Mouse (Mus musculus): Measurements from ENCODE around the gene Dnah8.

The Dnah8 gene

DNA sequence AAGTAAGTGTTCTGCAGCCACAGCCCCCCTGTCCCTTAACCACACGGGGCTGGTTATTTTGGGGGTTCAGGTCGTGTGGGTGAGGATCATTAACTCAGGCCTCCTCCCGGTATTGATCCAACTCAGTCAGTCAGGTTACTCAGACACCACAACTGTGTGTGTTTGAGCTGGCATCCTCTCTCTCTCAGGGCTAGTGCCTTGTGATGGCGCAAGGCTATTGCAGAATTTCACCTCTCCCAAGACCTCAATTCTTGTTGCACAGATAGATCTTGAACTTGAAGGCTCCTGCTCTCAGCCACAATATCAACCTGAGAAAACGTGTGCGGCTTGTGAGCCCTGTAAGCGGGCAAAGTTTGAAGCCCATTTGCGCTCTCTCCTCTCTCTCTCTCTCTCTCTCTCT is 38.0 kb downstream of the Dnah8 start:
- DNase-seq (ENCODE audit: low spot score in 2 of 2) = no peak

DNA sequence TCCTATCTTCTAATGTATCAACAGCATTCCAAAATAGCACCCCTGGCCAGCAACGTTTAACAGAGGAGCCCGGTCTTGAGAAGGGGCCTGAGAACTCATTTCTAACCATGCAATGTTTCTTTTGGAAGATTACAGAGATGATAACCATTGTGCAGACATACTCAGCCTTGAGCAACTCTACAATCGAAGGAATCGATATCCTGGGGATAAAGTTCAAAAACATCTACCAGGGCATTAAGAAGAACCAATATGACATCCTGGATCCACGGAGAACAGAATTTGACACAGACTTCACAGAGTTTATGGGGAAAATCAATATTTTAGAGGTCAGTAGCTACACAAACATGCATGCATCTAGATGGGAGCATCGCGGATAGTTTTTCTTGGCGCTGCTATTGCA is 39.0 kb downstream of the Dnah8 start:
- DNase-seq (ENCODE audit: low spot score in 2 of 2) = no peak

DNA sequence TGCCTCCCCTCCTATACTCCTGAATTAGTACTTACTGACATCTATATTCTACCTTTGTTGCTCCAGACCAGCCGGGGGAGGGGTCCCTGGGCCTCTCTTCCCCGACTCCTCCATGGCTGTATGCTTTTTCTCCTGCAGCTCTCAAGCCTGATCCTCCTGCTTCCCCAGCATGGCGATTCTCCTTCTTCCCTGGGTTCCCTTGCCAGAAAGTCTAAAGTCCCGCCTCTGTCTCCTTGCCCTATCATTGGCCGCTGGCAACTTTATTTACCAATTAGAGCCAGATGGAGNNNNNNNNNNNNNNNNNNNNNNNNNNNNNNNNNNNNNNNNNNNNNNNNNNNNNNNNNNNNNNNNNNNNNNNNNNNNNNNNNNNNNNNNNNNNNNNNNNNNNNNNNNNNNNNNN is 40.7 kb downstream of the Dnah8 start:
- DNase-seq (ENCODE audit: low spot score in 2 of 2) = no peak

DNA sequence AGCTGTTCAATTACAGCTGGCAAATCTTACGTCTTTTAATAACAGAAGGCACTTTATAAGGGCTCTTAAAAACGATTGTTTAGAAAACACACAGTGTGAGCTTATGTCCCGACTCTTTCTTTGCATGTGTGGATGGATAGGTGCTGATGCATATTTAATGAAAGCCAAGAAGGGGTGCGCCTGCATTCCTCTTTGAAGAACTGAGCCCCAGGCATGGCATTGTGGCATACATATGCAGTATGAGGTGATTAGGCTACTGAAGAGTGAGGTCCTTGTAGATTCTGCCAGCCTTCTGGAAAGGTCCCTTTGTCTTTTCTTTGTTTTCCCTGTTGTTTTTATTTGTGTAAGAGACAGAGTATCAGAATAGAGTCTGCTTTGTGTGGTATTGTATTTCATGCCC is 48.4 kb downstream of the Dnah8 start:
- DNase-seq (ENCODE audit: low spot score in 2 of 2) = no peak

DNA sequence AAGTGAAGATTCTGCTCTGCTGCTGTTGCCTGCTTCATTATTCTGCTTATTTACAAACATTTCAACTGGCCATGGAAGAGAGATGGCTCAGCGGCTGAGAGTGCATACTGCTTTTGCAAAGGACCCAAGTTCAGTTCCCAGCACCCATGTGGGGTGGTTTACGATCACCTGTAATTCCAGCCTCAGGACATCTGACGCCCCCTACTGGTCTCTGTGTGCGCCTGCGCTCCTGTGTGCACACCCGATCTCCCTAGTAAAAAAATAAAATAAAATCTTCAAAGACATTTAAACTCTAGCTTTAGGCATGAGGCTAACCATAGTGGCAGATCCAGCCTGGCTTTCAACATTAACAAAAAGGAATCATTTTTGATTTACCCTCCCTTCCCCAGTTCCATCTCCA is 48.9 kb downstream of the Dnah8 start:
- no peak for DNase-seq (ENCODE audit: low spot score in 2 of 2)

DNA sequence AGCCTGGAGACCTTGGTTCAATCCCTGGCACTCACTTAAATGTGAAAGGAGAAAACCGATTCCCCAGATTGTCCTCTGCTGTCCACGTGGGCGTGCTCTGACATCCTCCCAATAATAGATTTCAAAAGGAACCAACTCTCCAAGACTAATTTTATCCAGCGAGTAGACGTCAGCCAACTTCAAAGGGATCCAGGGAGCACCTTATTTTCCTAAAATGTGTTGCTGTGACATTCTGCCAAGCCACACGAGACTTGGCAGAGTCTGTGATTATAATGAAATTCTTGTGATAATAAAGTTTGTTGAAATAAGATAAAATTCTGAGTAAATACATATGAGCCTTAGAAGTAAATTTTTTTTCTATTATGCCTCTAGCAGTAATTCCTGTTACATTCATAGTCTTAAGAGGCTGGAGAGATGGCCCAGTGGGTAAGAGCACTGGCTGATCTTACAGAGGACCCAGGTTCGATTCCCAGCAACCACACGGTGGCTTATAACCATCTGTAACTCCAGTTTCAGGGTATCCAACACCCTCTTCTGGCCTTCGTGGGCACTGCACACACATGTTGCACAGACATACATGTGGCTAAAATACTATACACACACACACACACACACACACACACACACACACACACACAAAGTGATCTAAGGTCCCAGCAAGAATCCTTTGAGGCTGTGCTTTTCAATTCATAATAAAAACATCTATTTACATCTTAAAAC is 51.0 kb downstream of the Dnah8 start:
- no peak for DNase-seq (ENCODE audit: low spot score in 2 of 2)

DNA sequence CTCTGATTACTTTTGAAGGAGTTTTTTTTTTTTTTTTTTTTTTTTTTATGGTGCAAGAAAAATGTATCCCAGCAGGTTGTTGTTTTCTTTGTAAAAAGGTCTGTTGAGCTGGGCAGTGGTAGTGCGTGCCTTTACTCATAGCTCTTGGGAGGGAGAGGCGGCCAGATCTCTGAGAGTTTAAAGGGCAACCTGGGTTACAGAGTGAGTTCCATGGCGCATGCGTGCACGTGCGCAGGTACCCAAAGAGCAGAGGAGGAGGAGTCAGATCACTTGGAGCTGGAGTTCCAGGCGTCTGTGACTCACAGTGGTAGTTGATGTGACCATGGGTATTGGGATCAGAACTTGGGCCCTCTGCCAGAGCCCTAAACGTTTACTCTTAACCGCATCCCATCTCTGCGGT is 54.4 kb downstream of the Dnah8 start:
- DNase-seq (ENCODE audit: low spot score in 2 of 2) = no peak

DNA sequence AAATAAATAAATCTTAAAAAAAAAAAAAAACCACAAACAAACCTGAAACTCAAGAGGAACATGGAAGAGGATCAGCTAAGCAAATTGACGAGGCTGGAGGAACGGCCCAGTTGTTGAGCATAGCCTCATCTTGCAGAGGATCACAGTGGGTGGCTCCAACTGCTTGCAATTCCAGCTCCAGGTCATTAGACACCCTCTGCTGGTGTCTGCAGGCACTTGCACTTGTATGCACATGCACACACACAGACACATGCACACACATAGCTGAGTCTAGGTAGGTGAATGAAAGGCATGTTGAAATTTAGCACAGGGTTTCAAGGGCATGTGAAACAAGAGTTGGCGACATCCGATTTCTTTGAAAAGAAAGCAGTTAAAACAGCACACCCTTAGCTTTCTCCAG is 55.5 kb downstream of the Dnah8 start:
- no peak for DNase-seq (ENCODE audit: low spot score in 2 of 2)

DNA sequence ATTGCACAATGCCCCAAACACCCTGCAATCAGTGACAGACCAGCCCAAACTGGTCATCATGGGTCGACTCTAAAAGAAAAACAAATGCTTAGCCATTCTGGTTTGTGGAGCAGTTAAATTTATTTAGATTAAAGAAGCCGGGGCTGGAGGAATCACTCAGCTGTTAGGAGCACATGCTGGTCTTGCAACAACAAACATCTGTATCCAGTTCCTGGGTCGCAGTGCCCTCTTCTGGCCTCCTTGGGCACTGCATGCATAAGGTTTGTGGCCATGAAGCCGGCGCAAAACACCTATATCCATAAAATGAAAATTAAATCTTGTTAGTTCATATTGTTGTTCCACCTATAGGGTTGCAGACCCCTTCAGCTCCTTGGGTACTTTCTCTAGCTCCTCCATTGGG is 57.5 kb downstream of the Dnah8 start:
- DNase-seq (ENCODE audit: low spot score in 2 of 2) = peak; percentile 41 to 79

DNA sequence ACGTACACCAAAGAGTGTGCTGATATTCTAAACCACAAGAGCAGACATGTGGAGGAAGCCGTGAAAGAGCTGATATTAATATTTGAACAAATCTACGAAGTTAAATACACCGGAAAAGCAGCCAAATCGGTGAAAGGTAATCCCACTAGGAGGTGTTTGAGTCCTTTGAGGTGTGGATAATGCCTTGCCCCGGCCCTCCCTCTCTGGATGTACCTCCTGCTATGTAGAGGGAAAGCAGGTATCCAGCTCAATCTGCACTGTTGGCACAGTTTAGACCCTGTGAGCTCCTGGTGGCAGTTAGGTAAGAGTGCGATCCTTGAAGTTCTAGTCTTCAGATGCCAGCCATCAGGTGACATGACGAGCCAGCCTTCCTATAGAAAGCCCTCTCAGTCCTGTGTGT is 66.0 kb downstream of the Dnah8 start:
- DNase-seq (ENCODE audit: low spot score in 2 of 2) = no peak

DNA sequence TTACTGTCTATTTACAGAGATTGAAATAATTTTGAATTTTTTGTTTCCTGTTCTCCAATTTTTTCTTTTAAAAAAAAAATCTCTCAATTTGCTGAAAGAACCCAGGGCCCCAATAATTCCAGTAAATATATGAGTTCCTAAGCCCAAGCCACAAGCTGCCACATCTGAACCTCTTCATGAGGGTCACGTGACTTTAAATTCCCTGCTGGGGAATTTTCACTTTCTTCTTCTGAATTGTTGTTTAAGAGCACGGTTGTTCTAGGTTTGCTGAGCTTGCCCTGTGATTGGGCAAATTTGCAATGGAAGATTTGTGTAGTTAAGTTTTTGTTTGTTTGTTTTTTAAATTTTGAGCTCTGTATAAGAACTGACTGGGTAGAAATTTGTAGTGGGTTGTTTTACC is 67.3 kb downstream of the Dnah8 start:
- no peak for DNase-seq (ENCODE audit: low spot score in 2 of 2)

DNA sequence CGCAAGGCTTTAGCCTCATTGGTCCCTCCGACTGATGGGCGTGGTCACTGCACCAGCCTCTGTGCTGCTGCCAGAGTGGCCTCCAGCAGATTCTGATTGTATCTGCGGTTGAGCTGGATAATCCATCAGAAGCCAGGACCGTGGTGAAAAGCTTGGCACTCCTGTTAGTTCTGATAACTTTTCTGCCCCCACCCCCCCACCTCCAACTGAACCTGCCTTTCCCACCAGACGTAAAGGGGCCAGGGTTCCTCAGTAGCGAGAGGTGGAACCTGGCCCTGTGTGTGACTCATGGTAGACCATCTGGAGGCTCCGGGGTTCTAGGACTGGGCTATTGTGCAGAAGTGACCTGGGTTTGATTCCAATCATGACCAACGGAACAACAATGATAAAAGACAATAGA is 70.1 kb downstream of the Dnah8 start:
- no peak for DNase-seq (ENCODE audit: low spot score in 2 of 2)

DNA sequence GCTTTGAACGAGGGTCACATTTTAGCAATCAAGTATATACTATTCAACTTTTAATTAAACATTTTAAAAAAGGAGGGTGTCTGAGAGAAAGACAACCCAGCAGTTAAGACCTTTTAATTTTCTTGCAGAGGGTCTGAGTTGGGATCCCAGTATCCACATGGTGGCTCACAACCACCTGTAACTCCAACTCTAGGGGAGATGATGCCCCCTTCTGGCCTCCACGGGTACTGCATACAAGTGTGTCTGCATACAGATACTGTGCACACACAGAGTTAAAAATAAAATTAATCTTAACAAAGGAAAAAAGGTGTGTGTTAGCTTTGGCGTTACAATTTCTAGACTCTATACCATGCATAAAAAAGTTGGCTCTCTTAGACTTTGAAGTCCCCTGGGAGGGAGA is 90.6 kb downstream of the Dnah8 start:
- DNase-seq (ENCODE audit: low spot score in 2 of 2) = peak in 1 of 2 experiments; percentile 44

DNA sequence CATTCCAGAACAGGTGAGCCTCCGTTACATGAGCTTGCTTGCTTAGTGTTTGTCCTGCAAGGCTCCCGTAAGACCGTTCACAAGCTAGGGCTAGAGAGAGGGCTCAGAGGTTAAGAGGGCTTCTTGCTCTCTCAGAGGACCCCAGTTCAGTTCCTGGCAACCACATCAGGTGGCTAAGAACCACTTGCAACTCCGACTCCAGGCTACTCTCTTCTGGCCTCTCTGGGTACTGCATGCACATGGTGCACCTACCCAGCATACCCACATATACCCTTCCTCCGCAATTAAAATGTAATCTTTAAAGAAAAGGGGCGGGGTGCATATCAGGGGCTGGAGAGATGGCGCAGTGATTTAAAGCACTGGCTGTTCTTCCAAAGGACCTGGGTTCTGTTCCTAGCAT is 94.0 kb downstream of the Dnah8 start:
- DNase-seq (ENCODE audit: low spot score in 2 of 2) = no peak

DNA sequence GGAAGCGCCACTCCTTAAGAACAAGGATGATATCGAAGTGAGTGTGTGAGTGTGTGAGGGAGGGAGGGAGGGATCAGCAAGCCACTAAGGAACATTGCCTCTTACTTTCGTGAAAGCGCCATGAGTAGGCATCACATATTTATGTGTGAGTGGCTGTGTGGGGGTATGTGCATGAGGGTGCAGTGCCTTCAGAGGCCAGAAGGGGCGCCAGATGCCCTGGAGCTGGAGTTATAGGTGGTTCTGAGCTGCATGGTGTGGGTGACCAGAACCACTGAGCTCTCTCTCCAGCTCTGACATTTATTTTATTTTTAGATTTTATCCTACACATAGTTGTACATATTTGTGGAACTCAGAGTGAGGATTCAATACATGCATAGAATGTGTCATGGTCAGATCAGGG is 94.9 kb downstream of the Dnah8 start:
- DNase-seq (ENCODE audit: low spot score in 2 of 2) = no peak

DNA sequence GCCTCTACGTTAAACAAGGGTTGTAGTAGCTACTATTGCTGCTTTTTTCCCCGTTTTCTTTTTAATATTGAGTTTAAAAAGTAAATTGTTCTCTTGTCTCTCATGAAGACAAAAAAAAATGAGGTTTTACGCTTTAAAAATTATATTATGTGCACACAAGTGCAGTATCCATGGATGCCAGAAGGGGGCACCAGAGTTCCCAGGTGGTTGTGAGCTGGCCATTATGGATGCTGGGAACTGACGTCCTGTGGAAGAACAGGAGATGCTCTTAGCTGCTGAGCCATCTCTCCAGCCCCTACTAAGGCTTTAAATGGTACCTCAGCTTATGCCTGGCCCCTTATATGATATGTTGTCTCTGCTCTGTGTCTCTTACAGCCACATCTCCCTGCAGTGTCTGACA is 103.6 kb downstream of the Dnah8 start:
- peak in 1 of 2 experiments; percentile 19 for DNase-seq (ENCODE audit: low spot score in 2 of 2)

DNA sequence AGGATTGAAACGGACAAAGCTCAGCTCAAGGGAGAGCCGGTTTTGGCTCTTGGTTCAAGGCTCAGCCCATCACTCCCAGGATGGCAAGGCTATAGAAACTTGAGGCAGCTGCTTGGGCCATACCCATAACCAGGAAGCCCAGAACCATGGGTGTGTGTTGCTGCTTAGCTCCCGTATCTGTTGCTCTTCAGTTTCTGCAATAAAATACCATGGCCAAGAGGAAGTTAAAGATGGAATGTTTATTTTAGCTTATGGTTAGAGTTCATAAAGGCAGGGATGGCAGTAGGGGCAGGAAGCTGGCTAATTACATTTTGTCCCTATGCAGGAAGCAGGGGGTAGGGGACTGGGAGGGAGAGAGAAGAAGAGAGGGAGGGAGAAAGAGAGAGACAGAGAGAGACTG is 108.6 kb downstream of the Dnah8 start:
- no peak for DNase-seq (ENCODE audit: low spot score in 2 of 2)

DNA sequence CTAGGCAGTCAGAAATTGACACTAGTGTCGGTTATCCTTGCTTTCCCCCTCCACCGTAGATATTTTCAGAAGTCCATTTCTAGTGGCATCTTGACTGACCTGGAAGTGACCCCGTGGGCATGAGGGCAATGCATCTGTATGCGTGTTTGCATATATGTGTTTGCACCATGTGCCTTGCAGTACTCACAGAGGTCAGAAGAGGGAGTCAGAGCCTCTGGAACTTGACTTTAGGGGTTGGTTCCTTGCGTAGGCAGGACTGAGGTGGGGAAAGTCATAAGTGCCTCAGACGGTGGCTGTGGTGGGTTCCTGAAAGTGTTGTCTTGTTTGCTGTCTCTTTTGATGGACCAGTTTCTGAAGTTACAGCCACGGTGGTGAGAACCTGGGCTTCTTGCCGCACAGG is 110.6 kb downstream of the Dnah8 start:
- no peak for DNase-seq (ENCODE audit: low spot score in 2 of 2)

DNA sequence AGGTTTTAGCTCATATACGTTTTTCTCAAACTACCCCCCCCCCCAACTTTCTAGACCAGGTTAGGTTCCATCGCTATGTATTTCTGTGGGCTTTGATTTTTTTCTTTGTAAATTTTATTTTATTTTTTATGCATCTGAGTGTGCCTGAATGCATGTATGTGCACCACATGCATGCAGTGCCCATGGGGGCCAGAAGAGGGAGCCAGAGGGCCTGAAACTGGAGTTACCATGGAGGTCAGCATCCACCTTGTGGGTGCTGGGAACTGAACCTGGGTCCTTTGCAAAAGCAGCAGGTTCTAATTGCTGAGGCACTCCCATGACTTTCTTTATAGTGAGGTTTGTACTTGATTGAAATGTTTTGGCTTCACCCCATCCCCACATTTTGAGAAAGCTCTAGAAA is 111.3 kb downstream of the Dnah8 start:
- no peak for DNase-seq (ENCODE audit: low spot score in 2 of 2)

DNA sequence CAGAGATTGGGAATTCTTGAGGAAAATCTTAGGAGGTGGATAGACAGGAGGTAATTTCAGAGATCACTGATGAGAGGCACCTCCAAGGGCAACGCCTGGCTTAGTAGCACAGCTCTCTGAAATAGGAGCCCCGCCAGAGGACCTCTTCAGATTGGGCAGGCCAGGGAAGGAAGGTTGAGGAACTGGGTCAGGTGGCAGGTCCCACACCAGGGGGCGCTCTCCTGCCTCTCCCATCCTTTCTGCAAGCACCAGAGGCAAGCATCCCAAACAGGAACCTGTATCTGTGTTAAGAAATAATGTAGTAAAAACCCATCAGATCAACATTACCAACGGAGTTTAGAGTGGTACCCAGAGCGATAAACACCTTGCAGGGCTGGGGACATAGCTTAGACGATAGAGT is 113.6 kb downstream of the Dnah8 start:
- DNase-seq (ENCODE audit: low spot score in 2 of 2) = peak in 1 of 2 experiments; percentile 66

DNA sequence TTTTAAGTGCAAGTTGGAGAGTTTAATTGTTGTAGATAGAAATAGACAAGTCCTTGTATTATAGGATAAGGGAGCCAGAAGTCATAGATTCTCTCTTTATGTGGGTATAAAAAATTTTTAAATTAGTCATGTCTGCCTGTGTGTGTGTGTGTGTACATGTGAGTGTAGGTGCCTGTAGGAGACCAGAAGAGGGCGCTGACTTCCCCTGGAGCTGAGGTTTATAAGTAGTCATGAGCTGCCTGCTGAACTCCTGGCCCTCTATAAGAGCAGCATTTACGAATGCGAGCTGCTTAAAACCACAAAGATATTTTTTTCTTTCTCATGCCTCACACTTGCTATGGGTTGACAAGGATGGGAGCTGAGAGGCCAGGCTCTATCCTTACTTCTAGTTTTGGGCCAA is 115.6 kb downstream of the Dnah8 start:
- DNase-seq (ENCODE audit: low spot score in 2 of 2) = no peak

DNA sequence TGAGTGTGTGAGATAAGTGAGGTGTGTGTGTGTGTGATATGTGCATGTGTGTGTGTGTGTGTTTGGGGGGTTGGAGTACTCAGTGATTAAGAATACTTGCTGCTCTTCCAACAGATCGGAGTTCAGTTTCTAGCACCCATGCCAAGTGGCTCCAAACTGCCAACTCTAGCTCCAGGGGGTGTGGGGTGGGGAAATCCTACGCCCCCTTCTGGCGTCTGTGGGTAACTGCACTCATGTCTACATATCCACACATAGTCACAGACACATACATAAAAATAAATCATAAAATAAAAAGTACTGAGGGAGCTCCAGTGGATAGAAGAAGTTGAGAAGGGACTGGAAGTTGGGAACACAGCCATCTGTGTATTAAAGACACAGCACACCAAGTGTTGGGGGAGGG is 119.8 kb downstream of the Dnah8 start:
- no peak for DNase-seq (ENCODE audit: low spot score in 2 of 2)

DNA sequence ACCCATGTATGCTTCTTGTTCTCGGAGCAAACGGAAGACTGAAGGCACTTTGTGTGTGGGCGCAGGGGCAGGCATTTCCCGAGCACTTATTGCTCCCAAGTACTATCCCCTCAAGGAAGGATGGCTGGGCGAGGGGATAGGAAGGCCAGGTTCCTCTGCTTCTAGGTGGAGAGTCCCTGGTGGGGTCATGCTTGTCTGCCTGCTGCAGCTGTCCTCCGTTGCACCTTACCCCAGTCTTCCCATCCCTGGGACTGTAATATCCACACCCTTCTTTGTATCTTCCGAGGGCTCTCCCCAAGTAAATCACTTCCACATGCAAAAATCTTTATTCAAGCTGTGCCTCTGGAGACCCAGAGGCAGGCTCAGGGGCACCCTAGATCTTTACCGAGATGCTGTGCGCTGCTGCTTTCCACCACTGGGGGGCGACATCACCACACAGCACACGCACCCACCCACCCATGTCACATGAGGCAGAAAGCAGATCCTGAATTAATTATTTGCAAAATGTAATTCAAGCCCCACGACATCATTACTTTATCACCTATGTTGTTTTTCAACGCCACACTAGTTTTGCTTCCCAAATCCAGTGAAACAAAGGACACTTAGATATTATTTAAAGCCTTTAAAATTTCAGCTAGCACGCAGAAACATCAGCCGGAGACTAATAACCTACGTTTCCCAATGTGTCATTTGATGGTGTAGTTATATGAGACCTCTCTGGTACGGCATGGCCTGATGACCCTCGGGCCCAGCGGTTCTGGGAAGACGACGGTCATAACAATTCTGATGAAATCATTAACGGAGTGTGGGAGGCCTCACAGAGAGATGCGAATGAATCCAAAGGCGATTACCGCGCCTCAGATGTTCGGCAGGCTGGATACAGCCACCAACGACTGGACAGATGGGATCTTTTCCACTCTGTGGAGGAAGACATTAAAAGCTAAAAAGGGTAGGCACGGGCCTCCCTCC is 122.2 kb downstream of the Dnah8 start:
- DNase-seq (ENCODE audit: low spot score in 2 of 2) = peak in 1 of 2 experiments; percentile 68
